Mouse (Mus musculus): ENCODE data around the gene Mpzl3.

DNA sequence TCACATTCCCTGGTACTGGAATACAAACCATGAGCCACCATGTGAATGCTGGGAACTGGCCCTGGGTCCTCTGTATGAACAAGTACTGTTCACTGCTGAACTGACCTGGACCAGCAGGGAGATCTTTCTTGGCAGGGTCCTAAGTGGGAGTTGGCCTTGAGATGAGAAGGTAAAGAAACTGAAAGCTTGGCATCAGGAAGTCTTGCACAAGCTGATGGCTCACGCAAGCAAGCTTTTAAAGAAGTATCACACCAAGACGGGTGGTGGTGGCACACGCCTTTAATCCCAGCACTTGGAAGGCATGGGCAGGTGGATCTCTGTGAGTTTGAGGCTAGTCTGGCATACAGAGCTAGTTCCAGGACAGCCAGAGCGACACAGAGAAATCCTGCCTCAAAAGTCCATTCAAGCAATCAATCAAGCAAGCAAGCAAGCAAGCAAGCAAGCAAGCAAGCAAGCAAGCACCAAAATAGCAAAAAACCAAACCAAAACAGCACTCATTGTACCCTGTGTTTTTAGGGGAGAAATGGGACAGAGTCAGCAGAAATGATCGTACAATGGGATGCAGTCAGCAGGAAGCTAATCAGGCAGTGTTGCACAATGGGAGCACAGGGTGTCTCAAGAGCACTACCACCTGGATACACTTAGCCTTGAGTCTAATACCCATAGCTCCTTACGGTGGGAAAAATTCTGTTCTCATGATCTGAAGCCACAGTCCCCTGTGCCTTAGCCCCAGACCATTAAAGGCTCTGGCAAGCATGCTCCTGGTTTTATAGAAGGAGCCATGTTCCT is 40.4 kb downstream of the Mpzl3 start:
- TF ChIP-seq CTCF (IDR thresholded peaks at IDR 0.05) (no peak), POLR2A (IDR thresholded peaks at IDR 0.05; ENCODE audit: insufficient read depth, low read depth, low read length) (no peak)
